Mouse (Mus musculus): ENCODE data around the gene Cnn1. TPM values are rescaled to one million over a fixed set of nuclear protein-coding genes. Genes with fewer than 3 reads are reported as not detected.

Gene Cnn1
- 56.7 TPM for polyA plus RNA-seq (2014; fragmentation: Illumina TruSeq; extraction: RNeasy Lipid Tissue Mini Kit (QIAGEN cat#74804); ENCODE audit: low read depth, low replicate concordance)

GRCm38 (mm10) chr9:22098993-22099696 lies at the start of gene Cnn1:
Gene Cnn1 (plus strand): TSS chr9:22099216.

GRCm38 (mm10) chr9:22051958-22052254 lies 47.1 kb upstream of the Cnn1 start, which contains the start of gene Elavl3:
Gene Elavl3 (minus strand): TSS chr9:22052023.

GRCm38 (mm10) chr9:22070791-22071573 lies 28.0 kb upstream of the Cnn1 start, which contains the start of the genes Gm49318 and Zfp653:
Gene Gm49318 (minus strand): TSS chr9:22071259.
Gene Zfp653 (minus strand): TSS chr9:22071376.

GRCm38 (mm10) chr9:22085022-22085834 lies 13.8 kb upstream of the Cnn1 start, which contains the start of gene Ecsit:
Gene Ecsit (minus strand): TSS chr9:22085438.

GRCm38 (mm10) chr9:22116740-22117426 lies 17.9 kb downstream of the Cnn1 start, which contains the start of gene Elof1:
Gene Elof1 (minus strand): TSS chr9:22117172.

GRCm38 (mm10) chr9:22135644-22136390 lies 36.8 kb downstream of the Cnn1 start, which contains the start of gene Acp5:
Gene Acp5 (minus strand): TSS chr9:22135711.

GRCm38 (mm10) chr9:22156497-22157245 lies 57.7 kb downstream of the Cnn1 start, which contains the start of gene Pigyl:
Gene Pigyl (plus strand): TSS chr9:22156846.

Other genes with a start within 250 kb of the Cnn1 start
- 30.9 TPM for gene Dock6, start 246.6 kb upstream of the Cnn1 start, polyA plus RNA-seq (2014; fragmentation: Illumina TruSeq; extraction: RNeasy Lipid Tissue Mini Kit (QIAGEN cat#74804); ENCODE audit: low read depth, low replicate concordance)
- gene Rab3d, start 181.0 kb upstream of the Cnn1 start, polyA plus RNA-seq (2014; fragmentation: Illumina TruSeq; extraction: RNeasy Lipid Tissue Mini Kit (QIAGEN cat#74804); ENCODE audit: low read depth, low replicate concordance): 36.3 TPM
- gene Ccdc159, start 171.7 kb upstream of the Cnn1 start, polyA plus RNA-seq (2014; fragmentation: Illumina TruSeq; extraction: RNeasy Lipid Tissue Mini Kit (QIAGEN cat#74804); ENCODE audit: low read depth, low replicate concordance): 8.7 TPM
- gene Tmem205, start 171.7 kb upstream of the Cnn1 start, polyA plus RNA-seq (2014; fragmentation: Illumina TruSeq; extraction: RNeasy Lipid Tissue Mini Kit (QIAGEN cat#74804); ENCODE audit: low read depth, low replicate concordance): 141 TPM
- 7.7 TPM for gene Plppr2, start 162.2 kb upstream of the Cnn1 start, polyA plus RNA-seq (2014; fragmentation: Illumina TruSeq; extraction: RNeasy Lipid Tissue Mini Kit (QIAGEN cat#74804); ENCODE audit: low read depth, low replicate concordance)
- gene Swsap1, start 143.5 kb upstream of the Cnn1 start, polyA plus RNA-seq (2014; fragmentation: Illumina TruSeq; extraction: RNeasy Lipid Tissue Mini Kit (QIAGEN cat#74804); ENCODE audit: low read depth, low replicate concordance): 15.6 TPM
- gene Epor, start 135.7 kb upstream of the Cnn1 start, polyA plus RNA-seq (2014; fragmentation: Illumina TruSeq; extraction: RNeasy Lipid Tissue Mini Kit (QIAGEN cat#74804); ENCODE audit: low read depth, low replicate concordance): 4.1 TPM
- 23.4 TPM for gene Rgl3, start 109.8 kb upstream of the Cnn1 start, polyA plus RNA-seq (2014; fragmentation: Illumina TruSeq; extraction: RNeasy Lipid Tissue Mini Kit (QIAGEN cat#74804); ENCODE audit: low read depth, low replicate concordance)
- 2.1 TPM for gene Ccdc151, start 96.6 kb upstream of the Cnn1 start, polyA plus RNA-seq (2014; fragmentation: Illumina TruSeq; extraction: RNeasy Lipid Tissue Mini Kit (QIAGEN cat#74804); ENCODE audit: low read depth, low replicate concordance)
- 107 TPM for gene Prkcsh, start 96.4 kb upstream of the Cnn1 start, polyA plus RNA-seq (2014; fragmentation: Illumina TruSeq; extraction: RNeasy Lipid Tissue Mini Kit (QIAGEN cat#74804); ENCODE audit: low read depth, low replicate concordance)
- 0.05 TPM for gene Elavl3, start 47.2 kb upstream of the Cnn1 start, polyA plus RNA-seq (2014; fragmentation: Illumina TruSeq; extraction: RNeasy Lipid Tissue Mini Kit (QIAGEN cat#74804); ENCODE audit: low read depth, low replicate concordance)
- not detected for gene Gm49318, start 28.0 kb upstream of the Cnn1 start, polyA plus RNA-seq (2014; fragmentation: Illumina TruSeq; extraction: RNeasy Lipid Tissue Mini Kit (QIAGEN cat#74804); ENCODE audit: low read depth, low replicate concordance)
- gene Zfp653, start 27.8 kb upstream of the Cnn1 start, polyA plus RNA-seq (2014; fragmentation: Illumina TruSeq; extraction: RNeasy Lipid Tissue Mini Kit (QIAGEN cat#74804); ENCODE audit: low read depth, low replicate concordance): 7.2 TPM
- 26.5 TPM for gene Ecsit, start 13.8 kb upstream of the Cnn1 start, polyA plus RNA-seq (2014; fragmentation: Illumina TruSeq; extraction: RNeasy Lipid Tissue Mini Kit (QIAGEN cat#74804); ENCODE audit: low read depth, low replicate concordance)
- gene Elof1, start 18.0 kb downstream of the Cnn1 start, polyA plus RNA-seq (2014; fragmentation: Illumina TruSeq; extraction: RNeasy Lipid Tissue Mini Kit (QIAGEN cat#74804); ENCODE audit: low read depth, low replicate concordance): 111 TPM
- gene Acp5, start 36.5 kb downstream of the Cnn1 start, polyA plus RNA-seq (2014; fragmentation: Illumina TruSeq; extraction: RNeasy Lipid Tissue Mini Kit (QIAGEN cat#74804); ENCODE audit: low read depth, low replicate concordance): 206 TPM
- 59.1 TPM for gene Pigyl, start 57.6 kb downstream of the Cnn1 start, polyA plus RNA-seq (2014; fragmentation: Illumina TruSeq; extraction: RNeasy Lipid Tissue Mini Kit (QIAGEN cat#74804); ENCODE audit: low read depth, low replicate concordance)
- 3.3 TPM for gene Zfp872, start 88.9 kb downstream of the Cnn1 start, polyA plus RNA-seq (2014; fragmentation: Illumina TruSeq; extraction: RNeasy Lipid Tissue Mini Kit (QIAGEN cat#74804); ENCODE audit: low read depth, low replicate concordance)
- 40.6 TPM for gene Zfp809, start 126.5 kb downstream of the Cnn1 start, polyA plus RNA-seq (2014; fragmentation: Illumina TruSeq; extraction: RNeasy Lipid Tissue Mini Kit (QIAGEN cat#74804); ENCODE audit: low read depth, low replicate concordance)
- 0.55 TPM for gene Zfp599, start 160.7 kb downstream of the Cnn1 start, polyA plus RNA-seq (2014; fragmentation: Illumina TruSeq; extraction: RNeasy Lipid Tissue Mini Kit (QIAGEN cat#74804); ENCODE audit: low read depth, low replicate concordance)
- 13.2 TPM for gene Zfp810, start 208.4 kb downstream of the Cnn1 start, polyA plus RNA-seq (2014; fragmentation: Illumina TruSeq; extraction: RNeasy Lipid Tissue Mini Kit (QIAGEN cat#74804); ENCODE audit: low read depth, low replicate concordance)

Data from adipose tissue, adult 10 weeks (tissue).